Mouse (Mus musculus): Measurements from ENCODE around the gene Proser3. TPM values are rescaled to one million over a fixed set of nuclear protein-coding genes. Genes with fewer than 3 reads are reported as not detected.
A peak's percentile ranks its signal among the peaks of the same experiment; 100 is the strongest.

Gene Proser3
- polyA plus RNA-seq, 1 experiment from 2014 or later: 11.3 TPM

GRCm38 (mm10) chr7:30566033-30566432, 13.9 kb upstream of the Proser3 start:
- Histone ChIP-seq H3K36me3 (peaks cover 62% of the 10 kb centered on the region), H3K9me3 (replicated peaks) (no peaks in the 10 kb centered on the region), H3K4me1 (peaks cover 12% of the 10 kb centered on the region), H3K27ac (no peak overlapping the region), H3K4me3 (no peak overlapping the region), H3K9ac (no peak overlapping the region), H3K4me2 (replicated peaks) (no peak overlapping the region), H3K27me3 (no peaks in the 10 kb centered on the region)
- ATAC-seq (ENCODE audit: low FRiP score): no peak
- 82% methylated on average over 9 of the region's 9 CpGs for WGBS

GRCm38 (mm10) chr7:30564970-30565571, 13.0 kb upstream of the Proser3 start, which contains the start of gene Igflr1:
Gene Igflr1, plus strand, starts transcription at chr7:30565427.
- H3K4me3 ChIP-seq: 0 out of 2 replicates have a peak within 1 kb of the TSS, but pooled peaks have one; percentile 76
- peaks cover 12% of the 10 kb centered on the region for H3K4me1 ChIP-seq
- H3K9ac ChIP-seq: peak within 1 kb of the TSS; percentile 85; the same call in 1 of the 2 replicates
- H3K4me2 ChIP-seq (replicated peaks): no peak within 1 kb of the TSS
- no peaks in the 10 kb centered on the region for H3K9me3 ChIP-seq (replicated peaks)
- H3K27me3 ChIP-seq: no peaks in the 10 kb centered on the region
- 95% methylated on average over 12 of the region's 12 CpGs for WGBS
- no peak for ATAC-seq (ENCODE audit: low FRiP score)
- peaks cover 53% of the 10 kb centered on the region for H3K36me3 ChIP-seq
- H3K27ac ChIP-seq: no peak within 1 kb of the TSS

- WGBS: 27% methylated on average over 6 of the region's 6 CpGs
- H3K27ac ChIP-seq: peak overlapping the region; percentile 94
- peak overlapping the region; percentile 76 for H3K4me3 ChIP-seq
- peak overlapping the region; percentile 61 for H3K4me2 ChIP-seq (replicated peaks)
- no peaks in the 10 kb centered on the region for H3K27me3 ChIP-seq
- peaks cover 14% of the 10 kb centered on the region for H3K4me1 ChIP-seq
- no peaks in the 10 kb centered on the region for H3K9me3 ChIP-seq (replicated peaks)
- peak overlapping the region; percentile 85 for H3K9ac ChIP-seq
- ATAC-seq (ENCODE audit: low FRiP score): no peak
- peaks cover 41% of the 10 kb centered on the region for H3K36me3 ChIP-seq
Observed at GRCm38 (mm10) chr7:30563906-30564280, 11.8 kb upstream of the Proser3 start.

GRCm38 (mm10) chr7:30563117-30563905, 11.2 kb upstream of the Proser3 start, which contains the start of the genes U2af1l4, Gm49396 and Psenen:
Gene U2af1l4, plus strand, starts transcription at chr7:30563301.
Gene Gm49396, plus strand, starts transcription at chr7:30563344.
Gene Psenen, minus strand, starts transcription at chr7:30563627.
- H3K4me1 ChIP-seq: peaks cover 20% of the 10 kb centered on the region
- H3K4me2 ChIP-seq (replicated peaks): peak within 1 kb of the TSS; percentile 82
- peak within 1 kb of the TSS; percentile 85 for H3K9ac ChIP-seq
- no peaks in the 10 kb centered on the region for H3K27me3 ChIP-seq
- WGBS: under 1% methylated on average over 45 of the region's 45 CpGs
- H3K9me3 ChIP-seq (replicated peaks): no peaks in the 10 kb centered on the region
- H3K36me3 ChIP-seq: peaks cover 35% of the 10 kb centered on the region
- H3K4me3 ChIP-seq: peak within 1 kb of the TSS; percentile 76
- H3K27ac ChIP-seq: peak within 1 kb of the TSS; percentile 94
- peak; percentile 84 for ATAC-seq (ENCODE audit: low FRiP score)

GRCm38 (mm10) chr7:30562526-30563116, 10.5 kb upstream of the Proser3 start:
- 0 out of 2 replicates have a peak, but pooled peaks have one; percentile 14 for ATAC-seq (ENCODE audit: low FRiP score)
- Histone ChIP-seq H3K36me3 (peaks cover 33% of the 10 kb centered on the region), H3K27ac (peak overlapping the region; percentile 66), H3K4me2 (replicated peaks) (peak overlapping the region; percentile 82), H3K9me3 (replicated peaks) (no peaks in the 10 kb centered on the region), H3K4me1 (peaks cover 25% of the 10 kb centered on the region), H3K4me3 (peak overlapping the region; percentile 76), H3K9ac (peak overlapping the region; percentile 67), H3K27me3 (no peaks in the 10 kb centered on the region)
- 3% methylated on average over 27 of the region's 27 CpGs for WGBS

- ATAC-seq (ENCODE audit: low FRiP score): no peak
- Histone ChIP-seq H3K4me1 (peaks cover 25% of the 10 kb centered on the region), H3K9me3 (replicated peaks) (no peaks in the 10 kb centered on the region), H3K27ac (no peak overlapping the region), H3K9ac (no peak overlapping the region), H3K36me3 (peaks cover 33% of the 10 kb centered on the region), H3K4me3 (no peak overlapping the region), H3K4me2 (replicated peaks) (no peak overlapping the region), H3K27me3 (no peaks in the 10 kb centered on the region)
- WGBS: 78% methylated on average over 2 of the region's 2 CpGs
Observed at GRCm38 (mm10) chr7:30560296-30560695, 8.2 kb upstream of the Proser3 start.

- no peaks in the 10 kb centered on the region for H3K27me3 ChIP-seq
- H3K4me2 ChIP-seq (replicated peaks): peak within 1 kb of the TSS; percentile 94
- peaks cover 25% of the 10 kb centered on the region for H3K4me1 ChIP-seq
- ATAC-seq (ENCODE audit: low FRiP score): peak; percentile 87
- no peaks in the 10 kb centered on the region for H3K9me3 ChIP-seq (replicated peaks)
- peak within 1 kb of the TSS; percentile 63 for H3K4me3 ChIP-seq
- peaks cover 34% of the 10 kb centered on the region for H3K36me3 ChIP-seq
- H3K9ac ChIP-seq: peak within 1 kb of the TSS; percentile 81
- H3K27ac ChIP-seq: no peak within 1 kb of the TSS
- WGBS: under 1% methylated on average over 20 of the region's 20 CpGs
Observed at GRCm38 (mm10) chr7:30559443-30559954, 7.4 kb upstream of the Proser3 start, which contains the start of gene Lin37. Gene Lin37, minus strand, starts transcription at chr7:30559838.

GRCm38 (mm10) chr7:30558656-30559442, 6.8 kb upstream of the Proser3 start:
- no peak overlapping the region for H3K27ac ChIP-seq
- no peak for ATAC-seq (ENCODE audit: low FRiP score)
- 18% methylated on average over 12 of the region's 12 CpGs for WGBS

GRCm38 (mm10) chr7:30557901-30558514, 5.9 kb upstream of the Proser3 start:
- Histone ChIP-seq H3K4me1 (peaks cover 27% of the 10 kb centered on the region), H3K36me3 (peaks cover 36% of the 10 kb centered on the region), H3K27ac (no peak overlapping the region), H3K4me2 (replicated peaks) (peak overlapping the region; percentile 94), H3K9ac (0 out of 2 replicates have a peak overlapping the region, but pooled peaks have one; percentile 81), H3K27me3 (0 out of 2 replicates have a peak, but pooled peaks cover 3% of the 10 kb centered on the region), H3K9me3 (replicated peaks) (no peaks in the 10 kb centered on the region), H3K4me3 (peak overlapping the region; percentile 63)
- no peak for ATAC-seq (ENCODE audit: low FRiP score)
- 87% methylated on average over 13 of the region's 13 CpGs for WGBS

More at GRCm38 (mm10) chr7:30558656-30559442, 6.8 kb upstream of the Proser3 start:
- H3K4me1 ChIP-seq: peaks cover 22% of the 10 kb centered on the region
- H3K9ac ChIP-seq: peak overlapping the region; percentile 81
- no peaks in the 10 kb centered on the region for H3K9me3 ChIP-seq (replicated peaks)
- peaks cover 36% of the 10 kb centered on the region for H3K36me3 ChIP-seq
- 0 out of 2 replicates have a peak, but pooled peaks cover 2% of the 10 kb centered on the region for H3K27me3 ChIP-seq
- H3K4me2 ChIP-seq (replicated peaks): peak overlapping the region; percentile 94
- H3K4me3 ChIP-seq: peak overlapping the region; percentile 63

- 90% methylated on average over 18 of the region's 18 CpGs for WGBS
- Histone ChIP-seq H3K4me2 (replicated peaks) (no peak overlapping the region), H3K36me3 (peaks cover 36% of the 10 kb centered on the region), H3K27me3 (0 out of 2 replicates have a peak, but pooled peaks cover 3% of the 10 kb centered on the region), H3K4me1 (peaks cover 28% of the 10 kb centered on the region), H3K4me3 (no peak overlapping the region), H3K27ac (no peak overlapping the region), H3K9me3 (replicated peaks) (no peaks in the 10 kb centered on the region), H3K9ac (no peak overlapping the region)
- ATAC-seq (ENCODE audit: low FRiP score): no peak
Observed at GRCm38 (mm10) chr7:30556894-30557536, 4.9 kb upstream of the Proser3 start.

Measured in hindbrain, embryonic 12.5 days (tissue).